Mouse (Mus musculus) thymus, adult 2 months (tissue): ENCODE measurements around the gene Paqr3.

Experiments used
- CTCF ChIP-seq: fragments of 200-500 bp; IDR thresholded peaks from 2 replicates; pipeline ENCODE4 v1.5.1; 2012; ENCODE audit warnings: mild to moderate bottlenecking, control low read depth, low read length, moderate library complexity, borderline replicate concordance; ENCODE audit not compliant: control insufficient read depth, poor library complexity, insufficient read depth; ENCODE audit errors: extremely low read depth
- POLR2A ChIP-seq: fragments of 200-500 bp; IDR thresholded peaks from 2 replicates; pipeline ENCODE4 v1.6.1; 2012; ENCODE audit warnings: mild to moderate bottlenecking, low read length, control low read depth, moderate library complexity; ENCODE audit not compliant: control insufficient read depth, poor library complexity, insufficient read depth; ENCODE audit errors: extremely low read depth

- TF ChIP-seq CTCF (no peak), POLR2A (no peak)
Observed at GRCm38 (mm10) chr5:97110697-97111096, 699 bp downstream of the Paqr3 start.
